Mouse (Mus musculus): ENCODE measurements around the gene Stum. TPM values are rescaled to one million over a fixed set of nuclear protein-coding genes. Genes with fewer than 3 reads are reported as not detected.
A peak's percentile ranks its signal among the peaks of the same experiment; 100 is the strongest.

Stum gene
- total and polyA plus RNA-seq, 3 experiments: 0.42 to 0.61 (median 0.51) TPM

GRCm38 (mm10) chr1:180423931-180424330 is 59.4 kb downstream of the Stum start:
- dilution Hi-C loops (cut with MboI; ENCODE audit: extremely low pct_ligation_motif_present, extremely low pct_unique_long_range_greater_than_20kb, low sequenced_read_pairs) (no loop called here), in situ Hi-C loops (cut with MboI; ENCODE audit: low pct_ligation_motif_present, low pct_unique_long_range_greater_than_20kb, low sequenced_read_pairs) (loop anchor here (25.0 kb wide), 1 partner anchor 562 kb away; no protein-coding TSS in a partner anchor)
- DNase-seq (ENCODE audit: extremely low read depth): no peak
- peak overlapping the region; percentile 90 for H3K27ac ChIP-seq (ENCODE audit: insufficient read depth, low read depth)
- TF ChIP-seq ZKSCAN1 (IDR thresholded peaks at IDR 0.05; ENCODE audit: borderline replicate concordance, low read depth, low read length): no peak
- TF ChIP-seq MEF2A (IDR thresholded peaks at IDR 0.05; ENCODE audit: borderline replicate concordance, low read depth, low read length): no peak
- no peak for TF ChIP-seq JUN (IDR thresholded peaks at IDR 0.05; ENCODE audit: insufficient read depth, low read depth, low read length)
- TF ChIP-seq SMC3 (IDR thresholded peaks at IDR 0.05; ENCODE audit: low read depth, low read length): no peak
- no peak for TF ChIP-seq HCFC1 (IDR thresholded peaks at IDR 0.05; ENCODE audit: low read depth, low read length)
- TF ChIP-seq MXI1 (IDR thresholded peaks at IDR 0.05; ENCODE audit: low read depth, low read length): peak; percentile 57; the same call in 1 of the 2 replicates
- 0 out of 2 replicates have a peak, but pooled peaks have one; percentile 21 for TF ChIP-seq UBTF (IDR thresholded peaks at IDR 0.05; ENCODE audit: low read depth, low read length)
- TF ChIP-seq TBP (conservative IDR thresholded peaks at IDR 0.05; ENCODE audit: low read depth, low read length): no peak
- no peak for TF ChIP-seq E2F4 (IDR thresholded peaks at IDR 0.05; ENCODE audit: insufficient replicate concordance, low read depth, low read length)
- 0 out of 2 replicates have a peak, but pooled peaks have one; percentile 40 for TF ChIP-seq SIN3A (IDR thresholded peaks at IDR 0.05; ENCODE audit: low read length)
- TF ChIP-seq CHD1 (IDR thresholded peaks at IDR 0.05; ENCODE audit: low read depth, low read length): peak; percentile 73; the same call in 1 of the 2 replicates
- TF ChIP-seq ETS1 (conservative IDR thresholded peaks at IDR 0.05; ENCODE audit: low read depth, low read length): peak; percentile 41; the same call in 1 of the 2 replicates
- TF ChIP-seq IRF4 (IDR thresholded peaks at IDR 0.05; ENCODE audit: low read depth, low read length): peak; percentile 53; the same call in 1 of the 2 replicates
- no peak for TF ChIP-seq ZC3H11A (IDR thresholded peaks at IDR 0.05; ENCODE audit: low read depth, low read length)
- TF ChIP-seq EP300 (IDR thresholded peaks at IDR 0.05; ENCODE audit: low read length): peak; percentile 61
- no peak for TF ChIP-seq MYC (IDR thresholded peaks at IDR 0.05; ENCODE audit: low read depth, low read length)
- TF ChIP-seq ZMIZ1 (IDR thresholded peaks at IDR 0.05; ENCODE audit: low read depth, low read length): peak; percentile 71; the same call in 1 of the 2 replicates
- TF ChIP-seq JUND (conservative IDR thresholded peaks at IDR 0.05; ENCODE audit: low read depth, low read length): no peak
- no peak for TF ChIP-seq ELF1 (IDR thresholded peaks at IDR 0.05; ENCODE audit: low read depth, low read length)
- peak; percentile 55; the same call in 1 of the 2 replicates for TF ChIP-seq MAX (IDR thresholded peaks at IDR 0.05; ENCODE audit: low read length)
- TF ChIP-seq CTCF (conservative IDR thresholded peaks at IDR 0.05 in 1 of 2, IDR thresholded peaks at IDR 0.05 in 1 of 2; ENCODE audit: low read depth in 2 of 2, low read length in 2 of 2): no peak
- no peak for TF ChIP-seq ZNF384 (IDR thresholded peaks at IDR 0.05; ENCODE audit: low read depth, low read length)
- no peak for TF ChIP-seq GABPA (IDR thresholded peaks at IDR 0.05; ENCODE audit: insufficient replicate concordance, low read depth, low read length)
- TF ChIP-seq NELFE (IDR thresholded peaks at IDR 0.05; ENCODE audit: low read depth, low read length): no peak
- TF ChIP-seq MAFK (IDR thresholded peaks at IDR 0.05; ENCODE audit: insufficient replicate concordance, low read length): no peak
- 0 out of 2 replicates have a peak, but pooled peaks have one; percentile 11 for TF ChIP-seq NRF1 (IDR thresholded peaks at IDR 0.05; ENCODE audit: low read depth, low read length)
- no peak for TF ChIP-seq PAX5 (IDR thresholded peaks at IDR 0.05; ENCODE audit: low read length)
- TF ChIP-seq BHLHE40 (IDR thresholded peaks at IDR 0.05; ENCODE audit: low read depth, low read length): 0 out of 2 replicates have a peak, but pooled peaks have one; percentile 30
- no peak for TF ChIP-seq USF2 (conservative IDR thresholded peaks at IDR 0.05; ENCODE audit: low read depth, low read length)
- TF ChIP-seq CHD2 (IDR thresholded peaks at IDR 0.05; ENCODE audit: low read length): peak; percentile 75
- 0 out of 2 replicates have a peak, but pooled peaks have one; percentile 22 for TF ChIP-seq KAT2A (IDR thresholded peaks at IDR 0.05; ENCODE audit: insufficient replicate concordance, low read length)
- no peak for TF ChIP-seq RAD21 (IDR thresholded peaks at IDR 0.05; ENCODE audit: low read depth, low read length)
- TF ChIP-seq POLR2AphosphoS2 (IDR thresholded peaks at IDR 0.05; ENCODE audit: low read depth, low read length): no peak
- TF ChIP-seq TCF12 (IDR thresholded peaks at IDR 0.05; ENCODE audit: low read depth, low read length): peak; percentile 57; the same call in 1 of the 2 replicates
- no peak for TF ChIP-seq USF1 (IDR thresholded peaks at IDR 0.05; ENCODE audit: low read depth, low read length)
- no peak for TF ChIP-seq POLR2A (IDR thresholded peaks at IDR 0.05; ENCODE audit: low read depth, low read length)
- TF ChIP-seq MAZ (IDR thresholded peaks at IDR 0.05; ENCODE audit: low read depth, low read length): peak; percentile 83
- TF ChIP-seq RCOR1 (conservative IDR thresholded peaks at IDR 0.05; ENCODE audit: low read depth, low read length): peak; percentile 83; the same call in 1 of the 2 replicates
- H3K9ac ChIP-seq (ENCODE audit: insufficient read depth, low read depth): peak overlapping the region; percentile 0; the same call in 1 of the 2 replicates
- peaks cover 55 to 98% of the 10 kb centered on the region in 2 experiments for H3K4me1 ChIP-seq (ENCODE audit: control insufficient read depth in 1 of 2, insufficient read depth in 2 of 2)
- no peaks in the 10 kb centered on the region for H3K9me3 ChIP-seq (replicated peaks; ENCODE audit: low read length)
- H3K27me3 ChIP-seq (replicated peaks): no peaks in the 10 kb centered on the region
- no peaks in the 10 kb centered on the region for H3K79me2 ChIP-seq (replicated peaks; ENCODE audit: control insufficient read depth, extremely low read depth, insufficient read depth, poor library complexity, severe bottlenecking)
- 0 out of 2 replicates have a peak overlapping the region, but pooled peaks have one; percentile 8 for H3K4me2 ChIP-seq (ENCODE audit: insufficient read depth, low read depth, poor library complexity, severe bottlenecking)
- H3K36me3 ChIP-seq (replicated peaks in 1 of 2; ENCODE audit: control insufficient read depth in 1 of 2, insufficient read depth in 1 of 2, low read length in 1 of 2): peaks cover 20 to 44% of the 10 kb centered on the region in 2 experiments
- H3K4me3 ChIP-seq (replicated peaks in 1 of 3; ENCODE audit: low read depth in 2 of 3, low read length in 2 of 3, poor library complexity in 1 of 3): no peak overlapping the region

Data from CH12.LX (cell line).